Mouse (Mus musculus) C3H10T1/2 (cell line): ENCODE data around the gene Lrrc55. TPM values are rescaled to one million over a fixed set of nuclear protein-coding genes. Genes with fewer than 3 reads are reported as not detected.

ENCODE experiments used
- polyA plus RNA-seq, 2 experiments: library from polyadenylated mRNA; unstranded; fragments of >200 nt; fragmentation: generic; extraction: Trizol; gene quantifications; one replicate each; pipeline ENCODE4 v1.2.1; 2012; ENCODE audit warnings: missing spikeins in 2 of 2

The Lrrc55 gene
- under 1 TPM in 1 of 2 experiments, not detected in 1; 0.04 TPM for polyA plus RNA-seq

DNA sequence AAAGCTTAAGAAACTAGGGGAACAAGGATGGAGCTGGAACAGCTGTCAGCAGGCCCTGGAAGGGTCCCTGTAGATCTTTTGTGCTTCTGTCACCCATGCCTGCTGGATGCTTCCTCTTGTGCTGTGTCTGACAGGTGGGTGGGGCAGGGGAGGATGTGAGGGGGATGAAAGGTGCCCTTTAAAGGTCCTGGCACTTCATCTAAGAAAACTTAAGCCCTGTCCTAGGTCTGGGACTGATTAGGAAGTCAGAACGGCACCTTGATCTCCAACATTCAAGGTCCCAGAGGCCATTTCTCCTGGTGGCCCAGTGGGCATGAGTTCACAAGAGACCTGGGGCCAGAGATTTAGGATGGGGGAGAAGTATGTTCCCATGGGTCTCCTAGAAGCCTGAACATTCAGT is at the start of gene Lrrc55:
Gene Lrrc55, minus strand, starts transcription at position 297 of the 400 bp plus-strand sequence.

DNA sequence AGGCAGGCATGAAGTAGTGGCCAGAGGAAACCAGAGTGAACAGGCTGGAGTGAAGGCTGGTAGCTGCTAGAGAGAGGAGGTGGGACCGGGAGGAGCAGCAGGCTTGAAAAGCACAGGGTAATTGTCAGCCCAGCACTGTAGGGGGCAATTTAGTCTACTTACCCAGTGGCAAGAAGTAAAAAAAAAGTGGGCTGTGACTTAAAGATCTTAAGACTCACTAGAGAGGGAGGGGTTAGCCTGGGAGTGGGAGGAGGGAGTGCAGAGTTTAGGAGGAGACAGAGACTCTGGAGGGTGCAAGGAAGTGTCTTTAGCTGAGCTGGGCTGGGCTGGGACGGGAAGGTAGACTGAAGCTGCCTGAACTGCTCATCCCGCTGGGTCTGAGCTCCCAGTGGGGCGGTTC is 60.9 kb downstream of the Lrrc55 start, which contains the start of gene Aplnr:
Gene Aplnr, plus strand, starts transcription at position 137 of the 400 bp plus-strand sequence.

Other genes with a start within 250 kb of the Lrrc55 start
- under 1 TPM in 1 of 2 experiments, not detected in 1; 0.06 TPM for gene Prg2, start 216.7 kb downstream of the Lrrc55 start, polyA plus RNA-seq
- not detected for gene Prg3, start 209.0 kb downstream of the Lrrc55 start, polyA plus RNA-seq
- 100 to 1,000 TPM; 109 to 113 TPM for gene Ssrp1, start 160.0 kb downstream of the Lrrc55 start, polyA plus RNA-seq
- under 1 TPM; 0.01 to 0.24 TPM for gene P2rx3, start 159.7 kb downstream of the Lrrc55 start, polyA plus RNA-seq
- 10 to 100 TPM; 28.7 to 77.9 TPM for gene Tnks1bp1, start 149.2 kb downstream of the Lrrc55 start, polyA plus RNA-seq
- under 1 TPM; 0.01 to 0.12 TPM for gene Aplnr, start 61.0 kb downstream of the Lrrc55 start, polyA plus RNA-seq
- not detected for gene Olfr987, start 142.1 kb upstream of the Lrrc55 start, polyA plus RNA-seq
- not detected for gene Olfr988, start 166.0 kb upstream of the Lrrc55 start, polyA plus RNA-seq
- gene Olfr992, start 212.3 kb upstream of the Lrrc55 start, polyA plus RNA-seq = not detected
- not detected for gene Olfr993, start 217.7 kb upstream of the Lrrc55 start, polyA plus RNA-seq
- not detected for gene Olfr994, start 239.3 kb upstream of the Lrrc55 start, polyA plus RNA-seq
- gene Olfr995, start 246.4 kb upstream of the Lrrc55 start, polyA plus RNA-seq = not detected